Mouse (Mus musculus) common myeloid progenitor, adult 5-6 weeks (primary cell): ENCODE results near the gene Rfc3. TPM values are rescaled to one million over a fixed set of nuclear protein-coding genes. Genes with fewer than 3 reads are reported as not detected.
"Not testable (repeated sequence)": the region's sequence is repeated elsewhere in the genome, so short reads cannot be mapped to it uniquely, and the experiment has no call there.

Source experiments
- ATAC-seq: replicated peaks from 2 replicates; pipeline ENCODE4 v1.8.0; 2016; ENCODE audit warnings: low read depth, mild to moderate bottlenecking, moderate TSS enrichment, inconsistent platforms; ENCODE audit not compliant: poor library complexity, severe bottlenecking
- total RNA-seq: library from RNA; stranded (forward); fragments of 200-1000, 187-1606 nt; gene quantifications from 2 replicates; pipeline ENCODE4 v1.2.3, GENCODE M21; 2017

Rfc3 gene
- 42.5 and 52.3 TPM in 2 replicates for total RNA-seq

GRCm38 (mm10) chr5:151650700-151651410 is at the start of gene Rfc3:
TSS of gene Rfc3 (minus strand) at chr5:151651242.
- ATAC-seq, result peak; percentile 99

GRCm38 (mm10) chr5:151693636-151694035 is 42.6 kb upstream of the Rfc3 start:
- not testable (repeated sequence) for ATAC-seq

GRCm38 (mm10) chr5:151686606-151687525 is 35.8 kb upstream of the Rfc3 start:
- ATAC-seq, result peak; percentile 100

GRCm38 (mm10) chr5:151662207-151662606 is 11.2 kb upstream of the Rfc3 start:
- no peak for ATAC-seq

- ATAC-seq, result no peak
These were observed 356 bp upstream of the Rfc3 start for GRCm38 (mm10) chr5:151651411-151651784.

GRCm38 (mm10) chr5:151644845-151645244 is 6.2 kb downstream of the Rfc3 start:
- peak; percentile 67 for ATAC-seq

- ATAC-seq, result peak; percentile 89
These were observed 8.2 kb downstream of the Rfc3 start for GRCm38 (mm10) chr5:151642867-151643266.

GRCm38 (mm10) chr5:151642102-151642501 is 8.9 kb downstream of the Rfc3 start:
- ATAC-seq, result no peak

GRCm38 (mm10) chr5:151605921-151606320 is 45.1 kb downstream of the Rfc3 start, which contains the start of gene Vmn2r18:
TSS of gene Vmn2r18 (minus strand) at chr5:151606021.
- no peak for ATAC-seq

GRCm38 (mm10) chr5:151601696-151602095 is 49.3 kb downstream of the Rfc3 start:
- no peak for ATAC-seq

Other genes with a start within 250 kb of the Rfc3 start
- gene Gm42906, start 223.1 kb downstream of the Rfc3 start, total RNA-seq, result not detected in 2 replicates
- 0.14 and 0.29 TPM in 2 replicates for gene Vmn2r18, start 45.2 kb downstream of the Rfc3 start, total RNA-seq